Mouse (Mus musculus) forebrain, postnatal 0 days (tissue): ENCODE results near the gene Gpr3. TPM values are rescaled to one million over a fixed set of nuclear protein-coding genes. Genes with fewer than 3 reads are reported as not detected.
A peak's percentile ranks its signal among the peaks of the same experiment; 100 is the strongest.

ENCODE experiments used
- ATAC-seq: fragments of 200-750 bp; cut with Nextera tagmentation; 2 replicates; pipeline ENCODE4 v1.8.0; 2017; ENCODE audit warnings: mild to moderate bottlenecking, moderate library complexity
- DNase-seq: peaks from one replicate; pipeline ENCODE4 v3.0.0-alpha.2; 2015
- H3K27ac ChIP-seq: fragments of 300-500 bp; sonication (generic); 2 replicates; pipeline ENCODE4 v1.5.1; 2014; ENCODE audit warnings: low read depth, mild to moderate bottlenecking, antibody characterized with exemption, low read length, moderate library complexity, mixed read lengths
- H3K27me3 ChIP-seq: fragments of 300-500 bp; sonication (generic); 2 replicates; pipeline ENCODE4 v1.6.1; 2014; ENCODE audit warnings: mild to moderate bottlenecking, low read length, mixed read lengths; ENCODE audit not compliant: insufficient read depth
- H3K36me3 ChIP-seq: fragments of 300-500 bp; sonication (generic); 2 replicates; pipeline ENCODE4 v1.6.1; 2014; ENCODE audit warnings: mild to moderate bottlenecking, moderate library complexity; ENCODE audit not compliant: insufficient read depth
- H3K4me1 ChIP-seq: fragments of 300-500 bp; sonication (generic); 2 replicates; pipeline ENCODE4 v1.6.1; 2014; ENCODE audit warnings: antibody characterized with exemption; ENCODE audit not compliant: insufficient read depth
- H3K4me2 ChIP-seq: fragments of 300-500 bp; sonication (generic); 2 replicates; pipeline ENCODE4 v1.6.1; 2014; ENCODE audit warnings: low read depth, mild to moderate bottlenecking, moderate library complexity
- H3K4me3 ChIP-seq: fragments of 300-500 bp; sonication (generic); 2 replicates; pipeline ENCODE4 v1.5.1; 2014; ENCODE audit warnings: low read depth, low read length, mixed read lengths
- H3K9ac ChIP-seq: fragments of 300-500 bp; sonication (generic); 2 replicates; pipeline ENCODE4 v1.6.1; 2014; ENCODE audit warnings: mild to moderate bottlenecking
- H3K9me3 ChIP-seq: fragments of 300-500 bp; sonication (generic); 2 replicates; pipeline ENCODE4 v1.6.1; 2016; ENCODE audit warnings: low read length
- CTCF ChIP-seq: sonication (generic); IDR thresholded peaks from 2 replicates; pipeline ENCODE4 v1.5.1; 2016; ENCODE audit warnings: antibody characterized with exemption, control low read depth, low read depth
- WGBS: fragments of 180-500 bp; shearing (Covaris S2); extraction: QIAGEN DNeasy Blood & Tissue Kit; methylation state at CpG from one replicate; pipeline ENCODE4 v1.1.7; 2014; 5-methylcytosine and 5-hydroxymethylcytosine counted together
- polyA plus RNA-seq: library from polyadenylated mRNA; unstranded; fragments of >200 nt; fragmentation: Nextera tagmentation; extraction: Ambion mirVana; gene quantifications from 2 replicates; pipeline ENCODE4 v1.2.1, GENCODE M21; 2015
- total RNA-seq: library from RNA; depleted of rRNA; stranded (reverse); fragments of >200 nt; gene quantifications from 2 replicates; pipeline ENCODE4 v1.2.3, GENCODE M21; 2014

The Gpr3 gene
- total and polyA plus RNA-seq, 2 experiments from 2014 or later = 2.2 to 2.7 TPM

- TF ChIP-seq CTCF = no peak
- Histone ChIP-seq H3K9ac (no peak overlapping the region), H3K36me3 (no peaks in the 10 kb centered on the region), H3K27ac (no peak overlapping the region), H3K4me3 (no peak overlapping the region), H3K4me2 (no peak overlapping the region), H3K4me1 (peaks cover 8% of the 10 kb centered on the region; the same call in 1 of the 2 replicates), H3K27me3 (peaks cover 8% of the 10 kb centered on the region; the same call in 1 of the 2 replicates), H3K9me3 (no peaks in the 10 kb centered on the region)
- ATAC-seq = no peak
- no peak for DNase-seq
- WGBS = 91% methylated on average over 24 of the region's 24 CpGs
Observed at GRCm38 (mm10) chr4:133210023-133210787, 2.1 kb downstream of the Gpr3 start.

- peaks cover 8% of the 10 kb centered on the region; the same call in 1 of the 2 replicates for H3K27me3 ChIP-seq
- ATAC-seq = peak; percentile 21; the same call in 1 of the 2 replicates
- DNase-seq = peak; percentile 86
- no peak overlapping the region for H3K9ac ChIP-seq
- H3K4me1 ChIP-seq = peaks cover 8% of the 10 kb centered on the region; the same call in 1 of the 2 replicates
- peak; percentile 93 for TF ChIP-seq CTCF
- no peaks in the 10 kb centered on the region for H3K9me3 ChIP-seq
- H3K4me3 ChIP-seq = no peak overlapping the region
- no peak overlapping the region for H3K27ac ChIP-seq
- H3K36me3 ChIP-seq = no peaks in the 10 kb centered on the region
- no peak overlapping the region for H3K4me2 ChIP-seq
- WGBS = 6% methylated on average over 11 of the region's 11 CpGs
Observed at GRCm38 (mm10) chr4:133209366-133209765, 3.0 kb downstream of the Gpr3 start.

- no peaks in the 10 kb centered on the region for H3K36me3 ChIP-seq
- H3K27me3 ChIP-seq = no peaks in the 10 kb centered on the region
- H3K9me3 ChIP-seq = no peaks in the 10 kb centered on the region
- H3K4me3 ChIP-seq = no peak overlapping the region
- TF ChIP-seq CTCF = no peak
- no peak overlapping the region for H3K4me2 ChIP-seq
- DNase-seq (peak; percentile 42), ATAC-seq (peak; percentile 32)
- H3K4me1 ChIP-seq = peaks cover 12% of the 10 kb centered on the region
- no peak overlapping the region; the same call in 1 of the 2 replicates for H3K27ac ChIP-seq
- 33% methylated on average over 7 of the region's 7 CpGs for WGBS
- H3K9ac ChIP-seq = no peak overlapping the region
Observed at GRCm38 (mm10) chr4:133204379-133204778, 8.0 kb downstream of the Gpr3 start.

GRCm38 (mm10) chr4:133203591-133203990, 8.7 kb downstream of the Gpr3 start:
- DNase-seq (no peak), ATAC-seq (no peak)
- no peak overlapping the region for H3K27ac ChIP-seq
- H3K27me3 ChIP-seq = no peaks in the 10 kb centered on the region
- no peak overlapping the region for H3K4me3 ChIP-seq
- no peak overlapping the region for H3K4me2 ChIP-seq
- H3K4me1 ChIP-seq = peaks cover 15% of the 10 kb centered on the region
- H3K9me3 ChIP-seq = no peaks in the 10 kb centered on the region
- H3K9ac ChIP-seq = no peak overlapping the region
- TF ChIP-seq CTCF = no peak
- 59% methylated on average over 3 of the region's 3 CpGs for WGBS
- H3K36me3 ChIP-seq = no peaks in the 10 kb centered on the region

- no peaks in the 10 kb centered on the region for H3K36me3 ChIP-seq
- no peaks in the 10 kb centered on the region for H3K9me3 ChIP-seq
- no peak for TF ChIP-seq CTCF
- H3K4me1 ChIP-seq = peaks cover 27% of the 10 kb centered on the region
- no peak overlapping the region for H3K9ac ChIP-seq
- no peak overlapping the region for H3K27ac ChIP-seq
- DNase-seq = no peak
- ATAC-seq = no peak
- H3K4me2 ChIP-seq = no peak overlapping the region
- WGBS = 93% methylated on average over 3 of the region's 3 CpGs
- no peaks in the 10 kb centered on the region for H3K27me3 ChIP-seq
- no peak overlapping the region for H3K4me3 ChIP-seq
Observed at GRCm38 (mm10) chr4:133202254-133202653, 10.1 kb downstream of the Gpr3 start.

- TF ChIP-seq CTCF = peak; percentile 61
- Histone ChIP-seq H3K4me1 (peaks cover 31% of the 10 kb centered on the region), H3K36me3 (peaks cover 3% of the 10 kb centered on the region; the same call in 1 of the 2 replicates), H3K4me3 (no peak overlapping the region), H3K27me3 (no peaks in the 10 kb centered on the region), H3K9ac (no peak overlapping the region), H3K4me2 (no peak overlapping the region), H3K9me3 (no peaks in the 10 kb centered on the region), H3K27ac (peak overlapping the region; percentile 64)
- DNase-seq (peak; percentile 50), ATAC-seq (0 out of 2 replicates have a peak, but pooled peaks have one; percentile 15)
- WGBS = 61% methylated on average over 8 of the region's 8 CpGs
Observed at GRCm38 (mm10) chr4:133201006-133201771, 11.1 kb downstream of the Gpr3 start.
